Mouse (Mus musculus): ENCODE measurements at regions not wholly inside any gene's neighbourhood (a gene's known extent, or its start where the extent isn't known, plus 50 kb on each side); places are given as distances from the start of the nearest gene placed in this dataset.

- TF ChIP-seq CTCF (IDR thresholded peaks at IDR 0.05; ENCODE audit: low read depth) (no peak), EP300 (IDR thresholded peaks at IDR 0.05; ENCODE audit: low read depth) (no peak)
These were observed 102.6 kb upstream of the Dyrk2 start for GRCm38 (mm10) chr10:118972626-118973025.

All from liver, postnatal 0 days (tissue).